Mouse (Mus musculus) C2C12 (cell line): ENCODE measurements around the gene Scamp2.

Experiments
- CEBPB ChIP-seq: IDR thresholded peaks from one replicate; pipeline ENCODE4 v1.6.1; 2011; ENCODE audit warnings: low read depth, mild to moderate bottlenecking, control low read depth, moderate library complexity
- CTCF ChIP-seq: IDR thresholded peaks from one replicate; pipeline ENCODE4 v1.5.1; 2011; ENCODE audit not compliant: control insufficient read depth, insufficient read depth, insufficient read length
- FOSL1 ChIP-seq: IDR thresholded peaks from one replicate; pipeline ENCODE4 v1.8.0; 2011; ENCODE audit warnings: mild to moderate bottlenecking, low read length; ENCODE audit not compliant: poor library complexity, insufficient read depth, severe bottlenecking
- MAX ChIP-seq: IDR thresholded peaks from one replicate; pipeline ENCODE4 v1.6.1; 2011; ENCODE audit warnings: mild to moderate bottlenecking, control low read depth
- MYOG ChIP-seq: IDR thresholded peaks from one replicate; pipeline ENCODE4 v1.6.1; 2011; ENCODE audit not compliant: control insufficient read depth, insufficient read length; ENCODE audit errors: extremely low read depth
- USF1 ChIP-seq: IDR thresholded peaks from one replicate; pipeline ENCODE4 v1.6.1; 2011; ENCODE audit warnings: low read depth, mild to moderate bottlenecking, control low read depth, moderate library complexity

GRCm38 (mm10) chr9:57552139-57552887, 8.4 kb upstream of the Scamp2 start, which contains the start of gene Mpi:
- TF ChIP-seq CTCF (no peak), FOSL1 (no peak), CEBPB (no peak), MAX (no peak), USF1 (no peak), MYOG (no peak)
